Mouse (Mus musculus): Measurements from ENCODE around the gene Bet1.

Bet1 gene

GRCm38 (mm10) chr6:4086663-4087454 lies at the start of gene Bet1:
Gene Bet1, minus strand, starts transcription at chr6:4086972.
- DNase-seq = peak; percentile 85 to 88

GRCm38 (mm10) chr6:4132239-4132638 lies 45.5 kb upstream of the Bet1 start:
- DNase-seq = no peak

GRCm38 (mm10) chr6:4131149-4131548 lies 44.4 kb upstream of the Bet1 start:
- DNase-seq = no peak

GRCm38 (mm10) chr6:4118611-4119010 lies 31.8 kb upstream of the Bet1 start:
- DNase-seq = no peak

- DNase-seq = no peak
Measured at GRCm38 (mm10) chr6:4090423-4090822, 3.7 kb upstream of the Bet1 start.

- no peak for DNase-seq
Measured at GRCm38 (mm10) chr6:4072281-4072680, 14.5 kb downstream of the Bet1 start.

- no peak for DNase-seq
Measured at GRCm38 (mm10) chr6:4069714-4070113, 17.1 kb downstream of the Bet1 start.

- DNase-seq = no peak
Measured at GRCm38 (mm10) chr6:4054387-4054786, 32.4 kb downstream of the Bet1 start.

GRCm38 (mm10) chr6:4052843-4053242 lies 33.9 kb downstream of the Bet1 start:
- DNase-seq = no peak

- DNase-seq = no peak
Measured at GRCm38 (mm10) chr6:4047200-4047599, 39.6 kb downstream of the Bet1 start.

GRCm38 (mm10) chr6:4041821-4042220 lies 45.0 kb downstream of the Bet1 start:
- no peak for DNase-seq

- DNase-seq = no peak
Measured at GRCm38 (mm10) chr6:4030956-4031355, 55.8 kb downstream of the Bet1 start.

All from cerebellum, postnatal 14 days (tissue).